Mouse (Mus musculus) monocyte, adult 2 months (primary cell): ENCODE results near the gene Tprn.

Source experiments
- DNase-seq, 2 experiments: peaks; one replicate each; pipeline ENCODE4 v3.0.0; 2022; ENCODE audit warnings: low spot score in 2 of 2, low read depth in 1 of 2

Tprn gene

GRCm38 (mm10) chr2:25262291-25262767 lies at the start of gene Tprn:
TSS of gene Tprn (plus strand) at chr2:25262618.
- peak; percentile 78 to 84 for DNase-seq

GRCm38 (mm10) chr2:25213266-25213865 lies 49.1 kb upstream of the Tprn start:
- DNase-seq, result no peak

DNA sequence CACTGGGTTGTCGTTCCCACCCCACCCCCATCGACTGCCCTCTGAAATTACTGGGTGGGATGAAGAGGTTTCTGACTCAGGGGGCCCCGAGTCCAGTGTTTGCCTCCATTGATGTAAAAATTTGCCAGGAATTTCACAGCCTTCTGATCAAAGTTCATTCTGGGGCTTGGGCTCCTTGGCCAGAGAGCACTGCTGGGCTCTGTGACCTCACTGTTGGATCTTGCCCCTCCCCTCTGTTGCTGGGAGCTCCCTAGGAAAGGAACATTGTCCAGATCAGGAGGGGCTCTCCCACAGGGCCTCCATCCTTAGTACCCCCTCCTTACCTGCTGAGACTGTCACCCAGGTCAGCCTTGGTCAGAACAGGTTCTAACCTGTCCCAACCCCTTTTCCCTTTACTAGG lies 48.0 kb upstream of the Tprn start, which contains the start of gene Stpg3:
Stpg3 (minus strand) TSS at position 194 of the 400 bp plus-strand sequence.
- DNase-seq, result no peak

GRCm38 (mm10) chr2:25217666-25218065 lies 44.8 kb upstream of the Tprn start:
- no peak for DNase-seq

GRCm38 (mm10) chr2:25218445-25218844 lies 44.0 kb upstream of the Tprn start, which contains the start of gene Fam166a:
TSS of gene Fam166a (plus strand) at chr2:25218745.
- no peak for DNase-seq

DNA sequence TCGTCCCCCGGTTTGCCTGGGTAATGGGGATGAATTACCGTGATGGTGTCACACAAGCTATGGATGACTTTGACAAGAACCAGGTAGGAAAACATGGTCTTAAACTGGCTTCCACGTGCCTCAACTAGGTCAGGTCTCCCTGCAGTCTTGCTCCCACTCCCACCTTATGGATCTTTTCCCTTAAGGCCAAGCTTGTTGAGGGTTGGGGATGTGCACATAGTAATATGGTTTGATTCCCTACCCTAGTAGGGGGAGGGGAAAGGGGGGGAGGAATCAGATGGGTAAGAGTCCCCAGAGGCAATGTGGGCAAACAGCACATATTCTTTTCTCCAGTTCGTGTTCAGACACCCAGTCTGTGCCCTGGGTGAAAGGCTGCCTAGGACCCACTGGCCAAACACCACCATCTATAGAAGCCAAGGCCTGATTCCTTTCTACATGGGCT lies 41.1 kb upstream of the Tprn start:
- DNase-seq, result no peak

DNA sequence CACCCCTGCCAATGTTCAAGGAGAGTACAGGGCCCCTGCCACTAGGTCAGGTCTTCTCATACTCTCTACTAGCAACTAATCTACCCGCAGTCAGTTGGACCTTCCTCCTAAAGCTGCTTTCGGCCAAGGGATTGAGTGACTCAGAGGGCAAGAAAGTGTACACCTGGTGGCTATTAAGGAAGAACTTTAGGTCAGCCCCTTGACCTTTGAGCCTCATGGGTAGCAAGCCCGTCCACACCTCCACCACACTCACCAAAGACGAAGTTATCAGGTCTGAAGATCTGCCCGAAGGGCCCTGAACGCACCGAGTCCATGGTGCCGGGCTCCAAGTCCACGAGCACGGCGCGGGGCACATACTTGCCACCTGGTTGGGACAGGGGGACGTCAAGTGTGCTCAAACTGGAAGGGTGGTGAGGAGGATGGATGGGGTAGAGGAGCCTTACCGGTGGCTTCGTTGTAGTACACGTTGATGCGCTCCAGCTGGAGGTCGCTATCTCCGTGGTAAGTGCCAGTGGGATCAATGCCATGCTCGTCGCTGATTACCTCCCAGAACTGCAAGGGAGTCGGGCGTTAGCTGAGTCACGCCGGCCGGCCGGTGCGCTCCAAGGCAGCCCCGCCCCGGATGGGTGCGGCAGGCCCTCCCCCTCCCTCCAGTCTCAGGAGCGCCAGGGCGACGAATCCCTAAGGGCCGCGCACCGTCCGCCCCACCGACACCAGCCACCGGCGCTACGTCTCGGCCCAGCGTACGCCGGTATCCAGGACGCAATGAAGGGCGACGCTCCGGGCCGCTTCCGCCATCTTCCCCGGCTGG lies 38.5 kb upstream of the Tprn start:
- DNase-seq, result peak in 1 of 2 experiments; percentile 69

GRCm38 (mm10) chr2:25224492-25224765 lies 38.0 kb upstream of the Tprn start, which contains the start of gene Tubb4b:
TSS of gene Tubb4b (minus strand) at chr2:25224702.
- DNase-seq, result no peak

GRCm38 (mm10) chr2:25224766-25225752 lies 37.4 kb upstream of the Tprn start:
- peak; percentile 97 to 98 for DNase-seq

DNA sequence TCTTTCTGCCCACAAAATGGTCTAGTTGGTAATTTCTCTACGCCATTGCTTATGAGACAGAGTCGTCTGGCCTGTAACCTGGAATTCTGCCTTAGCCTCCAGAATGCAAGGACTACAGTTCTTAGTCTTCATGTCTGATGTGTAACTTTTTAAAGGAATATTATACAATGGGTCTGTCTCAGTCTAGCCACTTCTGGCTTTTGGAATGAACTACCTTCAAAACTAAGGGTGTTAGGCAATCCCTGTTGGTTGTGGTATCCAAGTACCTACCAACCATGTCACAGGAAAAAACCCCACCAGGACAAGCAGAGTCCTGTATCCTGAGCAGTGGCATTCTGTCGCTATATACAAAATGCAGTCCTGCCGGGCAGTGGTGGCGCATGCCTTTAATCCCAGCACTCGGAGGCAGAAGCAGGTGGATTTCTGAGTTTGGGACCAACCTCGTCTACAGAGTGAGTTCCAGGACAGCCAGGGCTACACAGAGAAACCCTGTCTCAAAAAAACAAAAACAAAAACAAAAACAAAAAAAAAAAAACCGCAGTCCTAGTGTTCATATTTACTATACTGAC lies 36.5 kb upstream of the Tprn start:
- no peak for DNase-seq

DNA sequence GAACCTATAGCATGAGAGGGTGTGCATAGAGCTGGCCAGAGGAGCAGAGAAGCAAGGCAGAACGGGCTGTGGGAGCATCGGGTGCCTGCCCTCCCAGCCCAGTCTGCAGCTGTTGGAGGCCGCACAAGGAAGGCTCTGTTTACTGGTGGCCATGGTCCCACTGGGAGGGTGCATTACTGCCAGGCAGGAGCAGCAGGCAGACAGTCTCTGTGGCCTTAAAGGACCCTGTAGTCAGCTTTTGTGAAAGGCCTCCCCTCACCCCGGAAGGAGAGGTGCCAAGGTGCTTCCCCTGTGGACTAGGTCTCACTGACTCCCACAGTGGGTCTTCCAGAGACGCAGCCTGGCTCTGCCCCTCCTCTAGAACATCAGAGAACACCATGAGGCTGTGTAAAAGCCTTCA lies 35.6 kb upstream of the Tprn start:
- no peak for DNase-seq

GRCm38 (mm10) chr2:25227406-25227805 lies 35.0 kb upstream of the Tprn start:
- no peak for DNase-seq

GRCm38 (mm10) chr2:25228431-25228889 lies 34.0 kb upstream of the Tprn start:
- peak; percentile 74 to 76 for DNase-seq

- no peak for DNase-seq
These were observed 33.4 kb upstream of the Tprn start for GRCm38 (mm10) chr2:25228995-25229530.

- DNase-seq, result no peak
These were observed 32.8 kb upstream of the Tprn start for GRCm38 (mm10) chr2:25229582-25229981.

DNA sequence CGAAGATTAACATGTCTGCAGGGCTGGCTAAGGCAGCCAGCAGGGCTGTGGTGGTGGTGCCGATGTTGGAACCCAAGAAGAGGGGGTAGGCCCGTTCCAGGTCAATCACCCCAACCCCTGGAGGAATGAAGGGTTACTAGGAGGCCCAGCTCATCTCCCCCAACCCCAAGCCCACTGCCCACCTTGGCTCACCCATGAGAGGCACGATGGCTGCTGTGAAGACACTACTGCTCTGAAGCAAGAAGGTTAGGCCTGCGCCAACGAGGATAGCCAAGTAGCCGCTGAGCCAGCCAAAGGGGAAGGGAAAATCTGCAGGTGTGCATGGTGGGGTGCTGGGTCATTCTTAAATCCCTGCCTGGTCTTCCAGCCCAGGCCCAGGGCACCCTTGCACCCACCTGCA lies 31.8 kb upstream of the Tprn start:
- DNase-seq, result no peak

- DNase-seq, result no peak
These were observed 31.4 kb upstream of the Tprn start for GRCm38 (mm10) chr2:25231038-25231437.

GRCm38 (mm10) chr2:25233421-25233820 lies 29.0 kb upstream of the Tprn start:
- no peak for DNase-seq

DNA sequence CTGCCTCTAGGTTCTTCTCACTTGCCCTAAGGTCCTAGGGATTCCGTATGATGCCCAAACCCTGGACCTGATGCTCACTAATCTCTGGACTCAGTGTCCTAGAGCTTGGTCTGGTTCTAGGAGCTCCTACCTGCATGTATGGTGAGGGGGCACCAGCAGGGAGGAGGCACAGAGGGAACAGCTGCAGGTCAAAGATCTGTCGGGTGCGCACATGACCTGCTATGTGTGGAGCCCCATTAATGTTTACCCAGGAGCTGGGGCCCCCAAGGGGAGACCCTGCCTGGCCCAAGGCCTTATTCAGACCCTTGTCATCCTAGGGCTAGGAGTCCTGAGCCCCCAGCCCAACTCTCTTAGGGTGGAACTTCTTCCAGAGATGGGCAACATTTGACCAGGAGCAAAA lies 28.4 kb upstream of the Tprn start, which contains the start of gene Slc34a3:
Slc34a3 (minus strand) TSS at position 315 of the 400 bp plus-strand sequence.
- DNase-seq, result no peak

DNA sequence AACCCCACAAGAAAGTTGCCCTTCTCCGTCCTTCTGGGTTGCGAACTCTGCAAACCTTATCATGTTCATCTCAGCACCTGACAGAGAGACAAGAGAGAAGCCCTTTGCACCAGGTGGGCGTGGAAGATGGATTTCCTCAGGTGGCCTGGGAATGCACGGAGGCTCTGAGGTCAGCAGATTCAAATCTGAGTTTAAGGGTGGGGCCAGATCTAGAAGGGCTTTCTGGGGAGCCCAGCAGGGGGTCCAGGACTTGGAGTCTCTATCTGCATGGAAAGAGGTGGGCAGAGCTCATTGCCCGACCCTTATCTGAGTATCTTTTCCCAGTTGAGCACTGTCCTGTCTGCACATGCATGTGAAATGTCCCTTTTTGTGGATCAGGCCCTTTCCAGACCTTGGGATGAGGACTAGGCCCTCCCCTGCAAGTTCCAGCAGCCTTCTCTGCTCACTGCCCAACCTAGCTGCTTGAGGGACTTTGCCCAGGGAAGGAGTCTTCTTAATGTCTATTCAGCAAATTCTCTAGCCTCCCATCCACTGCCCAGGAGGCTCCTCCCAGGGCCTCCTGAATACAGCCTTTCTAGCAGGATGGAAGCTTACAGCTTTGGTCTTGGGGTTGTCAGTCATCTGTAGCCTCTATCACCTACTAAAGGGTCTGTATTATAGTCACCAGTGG lies 27.7 kb upstream of the Tprn start:
- no peak for DNase-seq
